Mouse (Mus musculus) brain, embryonic 14.5 days (tissue): ENCODE data around the gene Fam210b. TPM values are rescaled to one million over a fixed set of nuclear protein-coding genes. Genes with fewer than 3 reads are reported as not detected.

Experiments
- DNase-seq: peaks from one replicate; pipeline ENCODE4 v3.0.0-alpha.2; 2011; ENCODE audit warnings: low read depth
- CTCF ChIP-seq: fragments of 200-500 bp; IDR thresholded peaks from 2 replicates; pipeline ENCODE4 v1.5.1; 2012; ENCODE audit warnings: inconsistent platforms, mild to moderate bottlenecking, moderate library complexity, borderline replicate concordance; ENCODE audit not compliant: insufficient read depth, insufficient read length; ENCODE audit errors: extremely low read depth
- POLR2A ChIP-seq: fragments of 200-500 bp; IDR thresholded peaks from 2 replicates; pipeline ENCODE4 v1.6.1; 2012; ENCODE audit warnings: mild to moderate bottlenecking, inconsistent platforms, borderline replicate concordance; ENCODE audit not compliant: poor library complexity, insufficient read depth, insufficient read length, severe bottlenecking; ENCODE audit errors: extremely low read depth
- polyA plus RNA-seq: library from polyadenylated mRNA; depleted of rRNA; stranded (reverse); fragments of >200 nt; gene quantifications from 2 replicates; pipeline ENCODE4 v1.2.3, GENCODE M21; 2012

Fam210b gene
- polyA plus RNA-seq, 1 experiment, result 21.6 TPM

DNA sequence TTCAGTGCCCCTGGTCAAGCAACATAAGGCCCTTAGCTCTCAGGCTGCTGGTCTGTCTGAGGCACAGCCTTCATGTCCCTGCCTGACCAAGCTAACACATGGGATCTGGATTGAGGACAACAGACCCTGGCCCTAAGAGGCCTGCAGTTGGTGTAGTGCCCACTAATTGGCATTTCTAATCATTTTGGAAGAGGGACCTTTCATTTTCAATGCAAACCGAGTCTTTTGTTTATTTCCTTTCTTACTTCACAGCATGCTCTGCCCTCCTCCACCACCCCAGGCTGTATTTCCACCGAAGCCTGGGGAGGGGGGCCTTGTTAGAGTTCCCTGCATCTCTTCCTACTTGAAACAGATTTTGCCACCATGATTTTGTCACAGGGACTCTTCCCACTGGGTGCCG lies 4.4 kb upstream of the Fam210b start:
- no peak for TF ChIP-seq CTCF
- TF ChIP-seq POLR2A, result no peak
- peak; percentile 77 for DNase-seq

DNA sequence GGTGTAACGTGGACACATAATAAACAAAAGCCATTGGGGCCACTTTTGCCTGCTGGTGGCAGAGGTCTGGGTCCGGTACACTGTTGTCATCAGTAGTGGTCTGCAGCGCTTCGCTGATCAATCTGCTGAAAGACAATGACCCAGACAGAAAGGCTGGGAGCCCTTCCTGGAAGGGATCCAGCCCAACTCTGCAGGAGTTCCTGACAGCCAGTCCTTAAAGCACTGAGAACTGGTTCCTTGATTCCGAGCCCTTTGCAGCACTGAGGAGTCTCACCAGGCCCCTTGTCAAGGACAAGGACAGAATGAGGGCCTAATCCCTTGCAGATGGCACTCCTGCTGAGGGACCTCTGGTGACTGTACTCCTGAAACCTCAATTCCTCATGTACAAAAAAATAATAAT lies 3.8 kb upstream of the Fam210b start:
- peak; percentile 61 for DNase-seq
- TF ChIP-seq CTCF (no peak), POLR2A (no peak)

DNA sequence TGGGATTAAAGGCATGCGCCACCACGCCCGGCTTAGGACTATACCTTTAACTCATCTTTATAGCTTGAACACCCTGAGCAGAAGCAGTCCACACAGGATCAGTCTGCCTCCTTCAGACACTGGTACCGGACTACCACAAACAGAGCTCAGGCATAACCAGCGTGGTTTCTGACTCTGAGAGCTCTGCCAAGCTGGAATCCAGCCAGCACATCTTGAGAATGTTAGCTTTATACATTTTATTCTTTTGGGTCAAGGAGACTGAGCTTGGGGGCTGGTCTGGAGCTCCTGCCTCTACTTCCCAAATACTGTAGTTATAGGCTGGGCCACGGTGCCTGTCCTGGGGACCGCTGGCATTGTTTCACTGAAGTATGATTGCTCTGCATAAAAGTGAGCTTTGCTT lies 1.6 kb upstream of the Fam210b start:
- TF ChIP-seq POLR2A, result no peak
- TF ChIP-seq CTCF, result no peak
- peak; percentile 34 for DNase-seq

DNA sequence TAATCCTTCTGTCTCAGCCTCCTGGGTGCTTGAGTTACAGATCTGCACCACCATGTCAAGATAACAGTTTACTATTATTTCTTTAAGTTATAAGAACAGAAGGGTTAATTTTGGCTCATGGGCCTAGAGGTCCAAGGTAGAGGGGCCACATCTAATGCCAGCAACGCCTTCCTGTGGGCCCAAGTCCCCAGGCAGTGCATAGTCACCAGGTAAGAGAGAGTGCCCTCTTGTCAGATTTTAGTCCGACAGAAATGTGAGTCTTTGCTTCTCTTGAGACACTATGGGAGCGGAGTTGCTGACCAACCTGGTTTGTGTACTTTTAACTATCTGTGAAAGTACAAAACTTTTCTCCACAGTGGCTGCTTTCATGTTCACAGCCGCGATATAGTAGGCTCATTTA lies 696 bp upstream of the Fam210b start:
- no peak for TF ChIP-seq CTCF
- no peak for TF ChIP-seq POLR2A

DNA sequence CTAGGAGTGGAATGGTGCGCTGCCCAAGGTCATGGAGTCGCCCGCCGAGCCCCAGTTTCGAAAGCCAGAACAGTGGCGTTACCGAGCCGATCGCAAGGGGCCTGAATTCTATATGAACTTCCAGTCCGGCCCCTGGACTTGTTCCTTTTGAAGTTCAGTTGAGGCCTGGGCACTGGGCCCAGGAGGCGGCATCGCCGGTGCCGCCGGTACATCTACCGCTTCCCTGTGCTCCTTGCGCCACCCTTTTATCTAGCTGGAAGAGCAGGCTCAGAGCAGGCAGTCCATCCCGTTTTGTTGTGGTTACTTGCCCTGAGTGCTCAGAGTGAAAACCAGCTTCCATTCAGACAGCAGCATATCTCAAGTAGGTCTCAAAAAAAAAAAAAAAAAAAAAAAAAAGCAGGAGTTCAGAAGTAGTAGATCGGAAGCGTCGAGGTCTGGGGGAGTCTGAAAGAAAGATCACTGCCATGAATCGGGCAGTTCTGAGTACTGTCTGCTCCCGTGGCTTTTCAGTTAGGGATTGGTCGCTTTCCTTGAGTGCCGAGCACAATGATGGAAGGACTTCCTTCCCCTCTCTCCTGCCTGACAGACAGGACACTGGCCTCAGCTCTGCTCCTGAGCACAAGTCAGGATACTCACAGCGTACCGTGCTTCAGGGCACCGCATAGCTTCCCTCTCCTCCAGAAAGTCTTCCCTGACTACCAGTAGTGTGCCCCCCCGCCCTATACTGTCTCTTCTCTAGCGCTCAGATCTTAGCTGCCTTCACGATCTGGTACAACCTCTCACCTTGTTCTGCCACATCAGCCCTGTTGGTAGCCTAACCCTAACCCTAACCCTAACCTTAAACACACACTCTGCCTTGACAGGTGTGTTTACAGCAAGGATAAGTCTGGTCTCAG lies 917 bp downstream of the Fam210b start:
- peak; percentile 79 for DNase-seq
- no peak for TF ChIP-seq POLR2A
- no peak for TF ChIP-seq CTCF

More for the DNA sequence above, 696 bp upstream of the Fam210b start:
- no peak for DNase-seq

DNA sequence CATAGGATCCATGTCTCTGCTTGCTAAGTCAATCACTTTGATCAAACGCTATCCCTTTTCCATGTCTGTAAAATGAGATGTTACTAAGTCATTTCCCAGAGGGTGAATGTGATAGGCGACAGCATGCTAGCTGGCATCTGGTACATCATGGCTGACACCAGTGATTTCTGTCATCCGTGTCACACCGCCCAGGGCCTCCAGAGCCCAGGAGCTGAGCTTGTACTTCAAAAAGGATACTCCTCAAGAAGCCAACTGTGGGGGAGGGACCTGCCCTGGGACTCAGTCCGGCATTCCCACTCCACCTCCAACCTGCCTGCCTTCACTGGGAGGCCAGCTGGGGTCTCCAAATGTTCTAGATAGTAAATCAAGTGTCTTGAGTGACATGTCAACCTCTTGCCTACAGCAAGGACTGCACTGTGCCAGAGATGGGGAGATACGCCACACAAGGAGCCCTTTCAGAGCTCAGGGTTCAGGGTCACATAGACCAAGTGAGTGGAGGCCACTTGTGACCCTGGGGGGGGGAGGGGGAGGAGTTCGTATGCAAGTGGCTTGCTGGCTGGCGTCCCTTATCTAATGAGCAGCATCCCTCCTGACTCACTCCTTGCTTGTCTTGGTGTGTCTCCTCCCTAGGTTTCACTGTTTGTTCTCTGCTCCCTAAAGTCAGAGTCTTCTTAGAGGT lies 1.7 kb downstream of the Fam210b start:
- TF ChIP-seq CTCF (no peak), POLR2A (no peak)
- DNase-seq, result peak; percentile 28

DNA sequence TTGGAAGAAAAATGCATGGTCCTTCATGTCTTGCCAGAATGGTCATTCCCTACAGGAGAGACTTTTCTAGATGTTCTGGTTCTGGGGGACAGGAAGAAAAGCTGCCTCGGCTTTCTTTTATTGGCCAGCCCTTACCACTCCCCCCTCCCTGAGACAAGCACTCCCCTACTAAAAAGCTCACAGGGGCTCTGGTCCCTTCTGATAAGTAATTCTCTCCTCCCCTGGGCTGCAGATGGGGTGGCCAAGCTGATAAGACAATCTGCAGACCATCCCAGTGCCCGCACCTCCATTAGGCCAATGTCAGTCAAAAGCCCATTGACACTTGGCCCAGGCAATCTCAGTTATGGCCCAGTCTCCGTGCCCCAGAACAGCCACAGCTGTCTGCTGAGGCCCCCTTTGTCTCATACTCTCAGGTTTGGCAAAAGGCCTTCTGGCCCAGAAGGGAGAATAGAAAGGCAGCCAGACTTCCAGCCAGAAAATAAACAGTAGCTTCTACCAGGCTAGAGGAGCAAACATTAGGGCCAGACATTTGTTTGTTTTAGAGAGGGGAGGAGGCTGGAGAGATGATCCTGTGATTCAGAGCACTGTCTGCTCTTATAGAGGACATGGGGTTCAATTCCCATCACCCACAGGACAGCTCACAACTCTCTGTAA lies 3.1 kb downstream of the Fam210b start:
- peak; percentile 87 for DNase-seq
- TF ChIP-seq CTCF, result no peak
- TF ChIP-seq POLR2A, result no peak

DNA sequence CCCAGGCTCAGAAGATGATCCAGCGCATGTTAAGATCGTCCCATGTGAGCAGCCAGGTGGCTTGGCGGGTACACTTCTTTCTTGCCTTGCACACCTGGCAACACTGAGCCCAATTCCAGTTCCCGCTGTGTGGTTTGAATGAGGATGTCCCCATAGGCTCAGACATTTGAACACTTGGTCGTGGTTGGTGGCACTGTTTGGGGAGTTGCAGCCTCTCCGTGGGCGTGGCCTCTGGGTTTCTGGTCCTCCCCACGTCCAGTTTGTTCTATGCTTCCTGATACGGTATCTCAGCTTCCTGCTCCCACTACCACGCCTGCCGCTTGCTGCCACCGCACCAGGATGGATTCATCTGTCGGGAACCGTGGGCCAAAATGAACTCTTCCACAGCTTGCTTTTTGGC lies 4.4 kb downstream of the Fam210b start:
- no peak for TF ChIP-seq POLR2A
- no peak for TF ChIP-seq CTCF
- DNase-seq, result no peak

DNA sequence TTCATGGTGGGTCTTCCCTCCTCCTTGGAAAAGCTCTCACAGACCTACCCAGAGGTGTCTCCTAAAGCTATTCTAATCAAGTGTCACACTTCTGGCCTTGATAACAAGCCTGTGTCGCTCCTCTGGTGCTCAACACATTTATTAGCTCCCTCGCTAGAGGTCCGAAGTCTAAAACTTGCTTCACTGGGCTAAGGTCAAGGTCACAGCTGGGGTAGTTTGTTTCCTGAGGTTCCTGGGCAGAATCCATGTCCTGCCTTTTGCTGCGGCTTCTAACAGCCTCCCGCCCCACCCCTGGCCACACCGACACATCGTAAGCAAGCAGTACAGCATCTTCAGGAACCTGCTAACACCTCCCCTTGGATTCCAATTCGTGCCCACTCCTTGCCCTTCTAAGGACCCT lies 5.4 kb downstream of the Fam210b start:
- DNase-seq, result no peak
- TF ChIP-seq POLR2A, result no peak
- TF ChIP-seq CTCF, result no peak

DNA sequence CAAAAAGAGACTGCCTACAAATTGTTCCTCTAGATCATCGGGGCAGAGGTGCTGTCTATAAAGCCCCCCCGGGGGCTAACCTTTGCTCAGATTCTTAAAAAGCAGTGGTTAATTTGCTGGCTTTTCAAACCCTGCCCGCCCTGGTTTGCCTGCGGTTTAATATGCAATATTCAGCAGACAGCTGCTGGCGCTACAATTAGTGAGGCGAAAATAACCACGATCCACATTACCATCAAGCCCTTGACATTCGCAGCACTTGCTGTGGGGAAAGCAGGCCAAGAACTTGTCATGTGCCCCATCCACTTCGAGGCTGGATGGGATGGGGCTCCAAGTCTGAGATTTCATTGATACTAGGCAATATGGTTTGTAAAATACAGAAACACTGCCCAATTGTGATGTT lies 7.9 kb downstream of the Fam210b start:
- TF ChIP-seq CTCF, result no peak
- no peak for TF ChIP-seq POLR2A
- peak; percentile 91 for DNase-seq

DNA sequence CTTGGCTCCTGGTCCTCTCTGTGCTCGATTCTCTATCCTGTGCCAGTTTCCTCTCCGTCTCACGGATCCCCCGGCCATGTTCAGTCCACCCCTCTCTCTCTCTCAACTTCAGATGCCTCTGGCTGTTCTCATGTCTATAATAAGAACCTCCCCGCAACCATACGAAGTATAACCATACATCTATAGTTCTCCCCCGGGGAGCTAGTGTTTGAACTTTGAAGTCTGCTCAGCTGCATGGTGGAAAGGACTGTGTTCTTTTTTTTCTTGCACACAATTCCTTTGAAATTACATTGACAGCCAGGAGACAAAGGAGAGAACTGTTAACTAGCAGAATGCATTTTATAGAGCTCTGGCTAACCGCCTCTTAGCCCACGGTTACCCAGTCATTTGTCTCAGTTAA lies 9.4 kb downstream of the Fam210b start:
- TF ChIP-seq CTCF (no peak), POLR2A (no peak)
- DNase-seq, result peak; percentile 73
